Mouse (Mus musculus): Measurements from ENCODE around the gene Trex1.
A peak's percentile ranks its signal among the peaks of the same experiment; 100 is the strongest.

- TF ChIP-seq CTCF (IDR thresholded peaks at IDR 0.05), result peak; percentile 22
- TF ChIP-seq EP300 (IDR thresholded peaks at IDR 0.05), result peak; percentile 54
Observed at GRCm38 (mm10) chr9:109038901-109039364, 20.6 kb downstream of the Trex1 start.
